Mouse (Mus musculus): Measurements from ENCODE around the gene Epx.
"Not testable (repeated sequence)": the region's sequence is repeated elsewhere in the genome, so short reads cannot be mapped to it uniquely, and the experiment has no call there.

Gene Epx

GRCm38 (mm10) chr11:87875436-87875835 is at the start of gene Epx:
Epx (minus strand) TSS chr11:87875536.
- DNase-seq (ENCODE audit: low spot score) = no peak

GRCm38 (mm10) chr11:87920966-87921365 is 45.6 kb upstream of the Epx start, which contains the start of gene Olfr464:
Olfr464 (minus strand) TSS chr11:87920967.
- no peak for DNase-seq (ENCODE audit: low spot score)

DNA sequence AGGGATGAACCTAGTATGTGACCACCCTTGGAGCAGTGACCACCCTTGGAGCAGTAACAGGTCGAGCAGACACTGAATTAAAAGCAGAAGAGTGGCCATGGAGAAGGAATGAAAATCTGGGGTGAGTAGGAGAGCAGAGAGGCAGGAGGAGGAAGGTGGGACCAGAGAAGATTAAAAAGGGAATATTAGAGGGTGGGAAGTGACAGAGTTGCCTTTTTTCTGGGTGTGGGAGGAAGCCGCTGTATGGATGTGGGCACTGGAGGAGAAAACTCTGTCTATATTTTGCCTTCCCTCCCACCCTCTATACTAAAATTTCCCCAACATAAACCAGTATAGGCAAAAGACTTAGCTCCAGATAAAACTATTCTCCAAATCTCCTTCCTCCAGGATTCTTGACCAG is 45.0 kb upstream of the Epx start:
- DNase-seq (ENCODE audit: low spot score) = no peak

DNA sequence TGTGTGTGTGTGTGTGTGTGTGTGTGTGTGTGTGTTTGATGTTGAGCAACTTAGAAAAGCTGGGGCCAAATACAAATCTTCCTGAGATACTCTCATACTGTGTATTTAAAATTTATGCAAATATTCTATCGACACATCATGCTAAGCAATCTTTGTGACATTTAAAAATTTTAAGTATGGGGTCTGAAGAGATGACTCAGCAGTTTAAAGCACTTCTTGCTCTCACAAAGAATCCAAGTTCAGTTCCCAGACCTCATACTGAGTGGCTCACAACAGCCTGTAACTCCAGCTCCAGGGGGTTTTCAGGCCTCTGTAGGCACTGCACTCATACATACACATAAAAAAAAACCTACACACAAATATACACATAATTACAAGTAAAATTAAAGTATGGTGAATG is 40.7 kb upstream of the Epx start:
- no peak for DNase-seq (ENCODE audit: low spot score)

- DNase-seq (ENCODE audit: low spot score) = no peak
Observed at GRCm38 (mm10) chr11:87904331-87904730, 29.0 kb upstream of the Epx start.

DNA sequence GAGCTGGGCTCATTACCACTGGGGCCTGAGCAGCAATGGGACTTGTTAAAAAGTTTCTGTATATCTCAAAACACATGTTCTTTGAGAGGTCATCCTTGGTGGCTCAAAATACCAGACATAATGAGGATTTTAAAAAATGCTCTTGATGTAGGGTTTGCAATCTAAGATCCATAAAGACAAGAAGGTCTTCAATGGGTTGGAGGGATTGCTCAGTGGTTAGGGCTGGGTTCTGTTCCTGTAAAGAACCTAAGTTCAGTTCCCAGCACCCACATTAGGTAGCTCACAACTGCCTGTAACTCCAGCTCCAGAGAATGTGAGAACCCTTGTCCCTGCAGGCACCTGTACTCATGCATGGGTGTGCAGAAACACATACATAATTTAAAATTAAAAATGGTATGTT is 22.0 kb upstream of the Epx start, which contains the start of gene Olfr463:
Gene Olfr463 (minus strand): TSS at position 101 of the 400 bp plus-strand sequence.
- DNase-seq (ENCODE audit: low spot score) = no peak

GRCm38 (mm10) chr11:87892168-87892567 is 16.8 kb upstream of the Epx start, which contains the start of gene Olfr462:
Olfr462 (minus strand) TSS chr11:87892268.
- DNase-seq (ENCODE audit: low spot score) = no peak

- DNase-seq (ENCODE audit: low spot score) = no peak
Observed at GRCm38 (mm10) chr11:87884856-87885255, 9.5 kb upstream of the Epx start.

DNA sequence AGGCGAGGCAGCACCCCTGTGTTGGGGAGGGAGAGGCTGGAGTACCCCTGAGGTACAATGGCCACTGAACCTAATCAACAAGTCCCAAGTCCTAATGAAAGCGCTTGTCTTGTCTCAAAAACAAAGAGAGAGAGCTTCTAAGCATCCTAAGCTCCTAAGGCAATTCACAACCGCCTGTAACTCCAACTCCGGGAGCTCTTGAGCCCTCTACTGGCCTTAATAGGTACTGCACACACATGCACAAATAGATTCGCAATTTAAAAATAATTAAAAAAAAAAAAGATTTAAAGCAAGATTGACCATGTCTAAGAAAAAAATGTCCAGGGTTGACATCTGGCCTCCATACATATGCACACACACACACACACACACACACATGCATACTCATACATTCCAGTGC is 8.2 kb upstream of the Epx start:
- DNase-seq (ENCODE audit: low spot score) = no peak

- DNase-seq (ENCODE audit: low spot score) = no peak
Observed at GRCm38 (mm10) chr11:87881714-87882113, 6.4 kb upstream of the Epx start.

DNA sequence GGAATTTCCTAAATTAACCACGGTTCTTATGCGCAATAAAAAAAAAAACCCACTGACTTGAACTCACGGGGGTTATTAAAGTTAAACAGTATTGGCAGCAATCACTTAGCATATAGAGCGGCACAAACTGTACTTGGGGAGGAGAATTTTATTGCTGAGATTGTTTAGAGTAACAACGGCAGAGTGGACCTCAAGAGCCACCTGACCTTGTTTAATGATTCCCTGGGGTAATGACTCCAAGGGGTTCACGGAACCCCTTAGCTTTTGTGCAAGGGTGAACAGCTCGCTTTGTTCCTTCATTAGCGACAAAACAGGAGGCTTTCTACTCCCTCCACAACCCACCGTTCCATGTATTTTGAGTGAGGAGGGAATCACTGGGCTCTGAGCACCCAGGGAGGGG is 4.5 kb upstream of the Epx start:
- DNase-seq (ENCODE audit: low spot score) = no peak

GRCm38 (mm10) chr11:87871766-87872165 is 3.6 kb downstream of the Epx start:
- no peak for DNase-seq (ENCODE audit: low spot score)

- DNase-seq (ENCODE audit: low spot score) = no peak
Observed at GRCm38 (mm10) chr11:87870096-87870495, 5.2 kb downstream of the Epx start.

- not testable (repeated sequence) for DNase-seq (ENCODE audit: low spot score)
Observed at GRCm38 (mm10) chr11:87866891-87867290, 8.4 kb downstream of the Epx start.

DNA sequence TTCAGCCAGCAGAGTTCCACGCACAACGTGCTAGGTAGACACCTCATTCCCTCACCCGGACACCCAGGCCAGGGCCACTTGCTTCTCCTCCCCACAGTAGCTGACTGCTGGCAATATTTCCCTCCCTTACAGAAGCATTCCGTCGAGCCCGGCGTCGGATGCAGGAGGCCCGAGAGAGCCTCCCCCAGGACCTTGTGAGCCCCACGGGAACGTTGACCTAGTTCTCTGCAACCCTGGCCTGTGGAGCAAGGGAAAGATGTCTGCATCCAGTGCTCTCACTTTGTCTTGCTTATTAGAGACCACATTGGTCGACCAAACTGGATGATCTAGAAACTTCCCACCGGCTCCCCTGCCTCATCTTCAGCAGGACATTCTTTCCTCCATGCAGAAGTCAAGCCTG is 12.5 kb downstream of the Epx start:
- no peak for DNase-seq (ENCODE audit: low spot score)

DNA sequence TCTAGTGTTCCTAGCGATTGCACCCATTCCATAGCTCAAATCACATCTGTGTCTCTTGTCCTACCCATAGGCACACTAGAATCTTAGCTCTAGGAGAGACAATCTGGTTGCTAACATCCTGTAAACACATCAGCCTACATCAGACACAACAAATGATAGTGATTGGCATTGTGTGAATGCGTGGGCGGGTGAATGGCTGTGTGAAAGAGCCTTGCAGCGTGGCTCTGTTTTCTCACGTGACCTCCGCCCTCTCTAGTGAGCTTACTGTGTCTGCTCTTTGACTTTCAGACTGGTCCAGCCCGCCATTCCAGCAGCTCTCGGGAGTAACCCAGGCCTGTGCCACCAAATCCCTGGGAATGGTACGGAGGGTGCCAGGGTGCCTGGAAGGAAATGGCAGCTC is 14.9 kb downstream of the Epx start:
- no peak for DNase-seq (ENCODE audit: low spot score)

- DNase-seq (ENCODE audit: low spot score) = no peak
Observed at GRCm38 (mm10) chr11:87859273-87859672, 16.1 kb downstream of the Epx start.

DNA sequence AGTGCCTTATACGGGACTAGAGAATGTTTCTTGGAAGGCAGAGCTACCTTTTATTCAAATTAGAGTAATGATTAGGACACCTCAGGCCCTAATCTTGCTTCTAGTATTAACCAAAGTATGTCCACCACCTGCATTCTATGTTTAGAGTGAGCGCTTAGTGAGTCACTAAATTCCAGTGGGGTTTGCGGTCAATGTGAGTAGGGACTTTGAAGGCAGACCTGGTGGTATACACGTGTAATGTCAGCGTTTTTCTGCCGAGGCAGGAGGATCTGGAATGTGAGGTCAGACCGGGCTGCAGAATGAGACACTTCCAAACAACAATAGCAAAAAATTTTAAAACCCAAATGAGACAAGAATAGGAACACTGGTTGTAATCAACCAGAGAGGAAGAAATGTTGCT is 20.8 kb downstream of the Epx start:
- DNase-seq (ENCODE audit: low spot score) = no peak

DNA sequence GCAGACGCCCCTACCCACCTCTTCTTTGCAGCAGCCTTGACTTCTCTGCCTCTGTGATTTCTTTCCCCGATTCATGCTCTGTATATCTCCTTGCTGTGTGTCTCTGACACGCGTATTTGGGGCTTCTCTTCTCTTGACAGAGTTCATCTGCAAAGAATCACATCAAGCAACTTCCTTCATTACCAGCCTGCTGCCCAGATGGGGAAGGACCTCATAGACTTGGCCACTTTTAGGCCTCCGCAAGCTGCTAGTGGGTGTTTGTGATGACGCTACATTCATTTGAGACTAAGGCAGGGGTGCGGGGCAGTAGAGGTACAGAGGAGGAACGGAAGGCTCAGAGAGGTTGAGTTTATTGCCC is 21.8 kb downstream of the Epx start:
- DNase-seq (ENCODE audit: low spot score) = no peak

- peak; percentile 90 for DNase-seq (ENCODE audit: low spot score)
Observed at GRCm38 (mm10) chr11:87852690-87853596, 22.4 kb downstream of the Epx start, which contains the start of gene Mks1. Mks1 (plus strand) TSS chr11:87853215.

DNA sequence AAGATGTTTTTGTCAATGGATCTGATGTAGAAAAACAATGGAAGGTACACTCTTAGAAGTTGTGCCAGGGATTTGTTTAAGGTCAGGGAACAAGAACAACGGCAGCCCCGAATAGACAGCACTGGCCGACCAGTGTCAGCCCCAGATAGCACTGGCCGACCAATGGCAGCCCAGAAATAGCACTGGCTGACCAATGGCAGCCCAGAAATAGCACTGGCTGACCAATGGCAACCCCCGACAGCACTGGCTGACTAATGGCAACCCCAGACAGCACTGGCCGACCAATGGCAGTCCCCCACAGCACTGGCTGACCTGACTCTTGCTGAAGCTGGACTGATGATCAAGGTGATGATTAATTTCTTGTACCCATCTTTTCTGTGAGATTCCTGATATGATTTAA is 27.5 kb downstream of the Epx start:
- no peak for DNase-seq (ENCODE audit: low spot score)

- no peak for DNase-seq (ENCODE audit: low spot score)
Observed at GRCm38 (mm10) chr11:87846968-87847600, 28.3 kb downstream of the Epx start.

GRCm38 (mm10) chr11:87841436-87841835 is 33.9 kb downstream of the Epx start:
- DNase-seq (ENCODE audit: low spot score) = no peak
